Mouse (Mus musculus): ENCODE measurements around the gene Gm572. TPM values are rescaled to one million over a fixed set of nuclear protein-coding genes. Genes with fewer than 3 reads are reported as not detected.

Gm572 gene
- total RNA-seq, 2 experiments from 2014 or later = 5.8 to 6.3 TPM

DNA sequence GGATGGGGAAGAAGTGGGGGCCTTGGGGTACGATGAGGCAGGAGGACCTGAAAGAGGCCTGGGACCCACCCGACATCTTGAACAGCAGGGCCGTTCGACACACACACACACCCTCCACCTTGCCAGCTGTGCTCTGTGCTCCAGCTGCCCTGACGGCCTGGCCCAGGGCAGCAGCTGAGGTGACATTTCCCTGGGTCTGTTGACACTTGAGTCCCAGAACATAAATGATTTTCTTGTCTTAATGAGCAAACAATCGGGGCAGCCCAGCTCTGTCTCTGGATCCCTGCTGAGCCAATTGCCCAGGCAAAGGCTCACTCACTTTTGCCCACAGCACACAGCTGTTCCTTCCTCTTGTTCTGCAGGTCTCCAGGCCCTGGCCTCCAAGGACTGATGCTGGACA, 20.9 kb downstream of the Gm572 start:
- DNase-seq (ENCODE audit: low spot score) = no peak

DNA sequence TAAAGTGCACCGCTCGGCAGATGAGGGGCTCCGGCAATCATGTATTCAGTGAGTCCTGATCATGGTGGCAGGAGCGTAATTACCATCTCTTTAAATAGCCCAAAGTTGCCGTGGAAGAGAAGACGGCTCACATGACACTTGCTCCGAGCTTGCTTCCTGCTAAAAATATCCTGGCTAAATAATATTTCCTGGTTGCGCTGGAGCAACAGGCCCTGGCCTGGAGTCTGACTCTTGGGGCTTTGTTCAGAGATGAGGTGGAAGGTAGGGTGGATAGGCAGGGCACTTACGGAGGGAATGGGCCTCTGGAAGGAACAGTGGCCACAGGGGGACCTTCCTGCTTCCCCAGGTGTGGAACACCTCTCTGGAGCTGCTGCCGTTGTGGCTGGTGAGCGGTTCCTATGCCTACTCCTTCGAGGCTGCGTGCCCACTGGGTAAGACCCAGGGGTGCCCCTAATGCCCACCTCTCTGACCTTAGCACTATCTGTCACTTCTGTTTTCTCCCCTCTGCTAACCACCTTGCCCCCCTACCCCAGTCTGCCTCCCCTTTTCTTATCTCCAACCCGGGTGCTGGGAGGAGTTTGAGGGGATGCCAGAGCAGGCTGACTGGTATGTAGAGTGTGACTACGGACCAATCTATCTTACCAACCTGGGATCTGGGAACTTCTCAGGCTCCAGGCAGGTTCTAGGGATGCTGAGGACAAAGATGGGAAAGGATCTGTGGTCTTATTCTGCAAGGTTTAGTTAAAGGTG, 24.1 kb downstream of the Gm572 start:
- peak; percentile 63 for DNase-seq (ENCODE audit: low spot score)

DNA sequence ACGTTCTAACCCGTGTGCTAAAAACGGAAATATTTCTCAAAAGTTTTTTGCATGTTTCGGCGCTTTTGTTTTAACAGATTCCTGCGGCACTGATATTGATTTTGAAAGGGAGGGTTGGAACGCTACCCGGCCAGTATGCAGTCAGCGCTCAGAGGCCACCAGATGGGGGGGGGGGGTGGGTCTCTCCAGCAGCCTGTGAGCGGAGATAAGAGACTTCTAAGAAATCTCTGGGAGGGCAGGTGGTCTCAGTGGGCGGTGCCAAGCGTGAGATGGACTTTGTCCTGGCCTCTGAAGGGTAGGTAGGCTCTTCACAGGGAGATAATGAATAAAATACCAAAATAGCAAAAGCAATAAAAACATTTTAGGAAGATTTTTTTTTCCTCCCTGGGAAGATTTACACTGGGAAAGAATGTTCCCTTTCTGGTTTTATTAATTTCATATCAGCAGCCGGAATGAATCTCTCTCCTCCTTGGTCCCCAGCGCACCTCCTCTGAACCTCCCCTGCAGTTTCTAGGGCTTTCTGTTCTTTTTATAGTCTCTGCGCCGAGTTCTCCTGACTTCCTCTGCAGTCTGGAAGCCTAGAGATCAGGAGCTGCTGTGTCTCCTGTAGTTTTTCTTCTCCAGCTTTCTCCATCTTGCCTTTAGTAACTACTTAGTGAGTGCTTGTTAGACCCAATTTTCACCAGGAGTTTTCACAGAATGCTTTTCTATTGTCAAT, 28.3 kb downstream of the Gm572 start:
- no peak for DNase-seq (ENCODE audit: low spot score)

DNA sequence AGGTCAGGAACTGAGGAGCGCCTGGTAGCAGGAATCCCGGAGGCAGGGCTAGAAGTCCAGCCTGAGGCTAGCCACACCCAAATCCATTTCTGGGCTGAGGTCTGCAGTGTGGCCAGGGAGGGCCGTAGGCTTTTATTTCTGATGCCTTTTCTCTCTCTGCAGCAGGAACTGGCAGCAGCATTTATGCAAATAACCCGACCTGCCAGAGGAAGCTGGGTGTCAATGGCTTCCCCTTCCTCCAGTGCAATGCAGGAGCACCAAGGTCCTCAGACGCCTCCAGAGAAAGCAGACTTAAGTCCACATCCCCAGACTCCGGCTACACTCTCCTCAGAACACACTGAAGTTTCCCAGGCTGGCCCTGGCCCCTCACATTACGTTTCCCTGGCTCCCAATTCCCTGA, 31.9 kb downstream of the Gm572 start:
- DNase-seq (ENCODE audit: low spot score) = no peak

DNA sequence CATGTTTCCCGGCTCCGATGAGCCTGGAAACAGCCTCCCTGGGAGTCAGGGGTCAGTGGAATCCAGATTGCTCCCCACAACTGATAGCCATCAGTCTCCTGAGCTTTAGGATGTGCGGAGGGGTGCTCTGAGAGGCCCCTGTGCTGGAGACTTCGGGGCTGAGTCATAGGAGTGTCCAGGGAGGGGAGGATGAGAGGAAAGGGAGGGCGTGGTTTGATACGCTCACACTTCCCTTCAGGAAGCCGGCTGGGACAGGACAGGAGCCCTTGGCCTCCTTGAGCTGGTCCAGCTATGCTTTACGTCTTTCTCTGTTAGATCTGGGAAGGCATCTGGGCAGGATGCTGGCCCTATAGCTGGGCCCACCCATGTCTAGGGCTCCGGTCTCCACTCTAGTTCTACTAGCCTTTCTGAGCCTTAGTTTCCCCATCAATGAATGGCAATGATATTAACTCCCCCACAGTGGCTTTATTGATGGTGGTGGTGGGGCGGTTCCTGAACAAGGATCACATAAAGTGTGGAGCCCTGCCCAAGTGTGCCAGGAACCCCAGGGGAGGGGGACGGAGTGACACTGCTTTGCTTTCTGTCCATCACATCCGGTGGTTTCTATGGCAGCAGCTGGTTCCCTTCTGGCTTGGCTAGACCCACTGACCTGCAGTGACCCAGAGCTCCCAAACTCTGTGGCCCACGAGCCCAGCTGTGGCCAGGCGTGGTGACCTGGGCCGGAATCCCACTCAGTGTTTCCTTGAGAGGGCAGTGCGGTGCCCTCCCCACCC, 33.3 kb downstream of the Gm572 start:
- no peak for DNase-seq (ENCODE audit: low spot score)

DNA sequence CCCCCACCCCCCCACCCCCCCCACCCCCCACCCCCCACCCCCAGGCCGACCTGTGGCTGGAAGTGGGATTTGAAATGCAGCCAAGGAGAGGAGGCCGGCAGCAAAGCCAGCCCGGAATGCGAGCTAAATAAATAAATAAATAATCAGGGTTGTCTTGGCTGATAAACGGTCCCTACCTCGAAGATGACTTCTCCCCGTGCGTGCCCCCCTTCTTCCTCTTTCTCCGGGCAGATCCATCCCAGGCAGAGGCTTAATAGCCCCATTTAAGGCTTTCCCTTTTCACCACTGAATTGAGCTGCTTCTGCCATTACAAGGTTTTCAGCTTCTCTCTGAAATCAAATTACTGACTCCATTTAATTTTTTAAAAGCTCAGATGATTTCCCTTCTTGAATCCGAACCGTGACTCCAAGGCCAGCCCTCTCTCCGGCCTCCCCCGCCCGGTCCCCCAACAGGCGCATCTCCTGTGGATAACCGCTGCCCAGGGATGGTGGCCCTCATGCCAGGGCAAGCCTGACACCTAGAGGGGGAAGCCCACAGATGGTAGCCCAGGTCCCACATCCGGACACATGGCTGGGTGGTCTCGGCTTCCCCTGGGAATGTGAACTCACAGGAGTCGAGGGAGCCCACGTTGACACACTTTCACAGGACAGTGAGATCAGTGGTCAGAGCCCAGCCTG, 34.0 kb downstream of the Gm572 start:
- DNase-seq (ENCODE audit: low spot score) = no peak

DNA sequence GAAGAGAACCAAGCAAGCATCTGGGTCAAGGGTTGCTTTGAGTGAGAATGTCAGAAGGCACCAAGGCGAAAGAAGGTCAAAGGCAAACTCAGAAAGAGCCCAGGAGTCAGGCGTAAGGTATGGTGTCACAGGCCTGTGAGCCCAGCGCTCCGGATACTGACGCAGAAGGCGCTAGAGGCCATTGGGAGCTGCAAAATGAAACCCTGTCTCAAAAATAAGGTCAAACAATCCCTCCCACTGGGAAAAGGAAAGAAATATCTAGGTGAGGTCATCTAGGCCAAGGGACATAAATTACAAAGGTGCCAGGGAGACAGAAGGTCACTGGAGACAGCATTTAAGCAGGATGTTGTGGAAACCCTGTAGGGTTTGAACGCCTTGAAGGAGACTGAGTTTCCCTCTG, 35.0 kb downstream of the Gm572 start:
- DNase-seq (ENCODE audit: low spot score) = no peak

DNA sequence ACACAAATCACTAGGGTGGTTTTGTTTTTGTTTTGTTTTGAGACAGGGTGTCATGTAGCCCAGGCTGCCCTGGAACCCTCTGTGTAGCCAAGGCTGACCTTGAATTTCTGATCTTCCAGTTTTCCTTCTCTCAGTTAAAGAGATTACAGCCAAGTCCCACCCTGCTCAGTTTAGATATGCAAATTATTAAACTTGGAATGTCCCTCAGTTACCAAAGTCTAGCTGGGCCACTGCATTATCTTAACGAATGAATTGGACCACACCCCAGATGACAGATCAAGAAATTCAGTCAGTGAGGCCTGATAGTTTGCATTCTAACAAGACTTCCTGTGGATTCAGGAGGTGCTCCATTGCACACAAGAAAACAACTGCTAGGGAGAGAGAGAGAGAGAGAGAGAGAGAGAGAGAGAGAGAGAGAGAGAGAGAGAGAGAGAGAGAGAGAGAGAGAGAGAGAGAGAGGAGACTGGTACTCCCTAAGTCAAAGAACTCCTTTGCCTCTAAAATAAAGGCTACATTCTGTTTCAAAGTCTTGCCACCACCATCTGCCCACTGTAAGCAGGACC, 37.5 kb downstream of the Gm572 start:
- DNase-seq (ENCODE audit: low spot score) = no peak

DNA sequence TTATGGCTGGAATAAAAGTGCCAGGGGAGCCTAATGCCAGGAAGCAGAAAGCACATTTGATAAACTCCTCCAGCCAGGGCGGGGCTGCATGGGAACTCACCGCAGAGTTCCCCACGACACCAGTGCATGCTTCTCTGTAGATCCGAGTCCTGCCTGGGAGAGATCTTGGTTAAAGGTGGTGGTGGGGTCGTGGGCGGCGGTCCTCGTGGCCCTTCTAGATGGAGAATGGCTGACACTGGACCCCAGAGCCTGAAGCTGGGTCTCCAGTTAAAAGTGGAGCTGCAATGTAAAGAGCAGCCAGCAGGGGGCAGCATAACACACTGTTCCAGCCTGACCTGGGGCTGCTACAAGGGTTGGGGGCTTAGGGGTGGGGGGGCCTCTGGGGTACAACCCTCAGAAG, 38.3 kb downstream of the Gm572 start:
- no peak for DNase-seq (ENCODE audit: low spot score)

DNA sequence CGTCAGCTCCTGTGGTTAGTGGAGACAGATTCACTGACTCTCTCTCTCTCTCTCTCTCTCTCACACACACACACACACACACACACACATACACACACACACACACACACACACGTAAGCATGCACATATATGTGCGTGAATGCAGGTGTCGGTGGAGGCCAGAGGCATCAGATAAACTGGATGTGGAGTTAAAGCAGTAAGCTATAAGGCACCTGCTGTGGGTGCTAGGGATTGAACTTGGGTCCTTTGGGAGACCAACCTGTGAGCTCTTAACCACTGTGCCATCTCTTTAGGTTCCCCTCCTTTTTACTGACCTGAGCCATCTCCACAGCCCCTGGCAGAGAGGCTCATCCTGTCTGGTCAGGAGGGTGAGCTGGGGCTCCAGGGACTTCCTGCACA, 39.8 kb downstream of the Gm572 start:
- DNase-seq (ENCODE audit: low spot score) = no peak

DNA sequence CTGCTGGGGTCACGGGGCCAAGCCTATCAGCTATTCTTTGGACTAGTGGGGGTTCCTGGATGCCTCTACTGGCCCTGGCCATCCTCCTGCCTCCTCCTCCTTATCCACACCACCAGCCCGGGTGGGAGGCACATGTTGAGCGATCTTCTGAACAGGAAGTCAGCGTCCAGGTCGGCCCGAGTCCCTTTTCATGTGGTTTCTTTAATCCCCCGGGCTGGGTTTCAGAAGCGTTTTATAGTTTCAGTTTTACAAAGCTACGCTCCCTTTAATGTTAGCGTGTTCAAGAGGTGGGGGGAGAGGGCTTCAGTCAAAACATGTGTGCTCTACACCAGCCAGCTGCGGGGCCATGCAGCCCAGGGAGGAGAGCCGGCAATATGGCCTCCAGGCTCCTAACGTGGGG, 40.4 kb downstream of the Gm572 start:
- no peak for DNase-seq (ENCODE audit: low spot score)

DNA sequence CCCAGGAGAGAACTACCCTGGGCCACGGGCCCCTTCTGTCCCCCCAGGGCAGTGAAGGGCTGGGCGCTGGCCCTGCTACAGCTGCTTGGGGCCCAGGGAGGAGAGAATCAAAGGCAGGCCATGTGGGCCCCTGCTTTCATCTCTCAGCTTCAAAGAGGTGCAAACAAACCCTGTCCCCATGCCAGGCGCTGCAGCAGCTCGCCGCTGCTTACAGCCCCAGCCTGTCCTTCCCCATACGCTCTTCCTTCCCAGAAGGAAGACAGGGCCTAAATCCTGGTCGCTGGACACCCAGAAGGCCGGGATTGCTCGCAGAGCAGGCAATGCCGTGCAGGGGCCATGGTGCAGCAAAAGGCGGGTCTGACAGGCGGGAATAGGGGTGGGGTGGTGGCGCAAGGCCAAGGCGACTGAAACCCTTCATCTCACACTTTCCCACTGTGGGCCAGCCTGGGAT, 43.4 kb downstream of the Gm572 start:
- DNase-seq (ENCODE audit: low spot score) = no peak

DNA sequence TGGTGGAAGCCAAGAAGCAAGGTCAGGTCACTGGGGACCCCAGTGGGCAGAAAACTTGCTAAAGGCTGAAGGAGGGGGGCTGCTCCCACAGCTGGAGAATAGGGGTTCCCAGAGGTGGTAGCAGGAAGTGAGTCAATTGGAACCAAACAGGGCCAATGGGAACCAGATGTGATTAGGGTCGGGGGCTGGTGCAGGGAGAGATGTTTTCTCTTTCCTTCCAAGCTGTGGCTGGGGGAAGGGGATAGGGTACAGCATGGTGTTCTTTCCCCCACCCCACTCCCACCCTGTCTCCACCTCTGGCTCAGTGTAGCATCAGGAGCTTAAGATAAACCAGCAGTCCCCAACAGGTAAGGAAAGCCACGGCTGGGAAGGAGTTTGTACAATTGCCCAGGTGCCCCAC, 45.0 kb downstream of the Gm572 start:
- DNase-seq (ENCODE audit: low spot score) = no peak

DNA sequence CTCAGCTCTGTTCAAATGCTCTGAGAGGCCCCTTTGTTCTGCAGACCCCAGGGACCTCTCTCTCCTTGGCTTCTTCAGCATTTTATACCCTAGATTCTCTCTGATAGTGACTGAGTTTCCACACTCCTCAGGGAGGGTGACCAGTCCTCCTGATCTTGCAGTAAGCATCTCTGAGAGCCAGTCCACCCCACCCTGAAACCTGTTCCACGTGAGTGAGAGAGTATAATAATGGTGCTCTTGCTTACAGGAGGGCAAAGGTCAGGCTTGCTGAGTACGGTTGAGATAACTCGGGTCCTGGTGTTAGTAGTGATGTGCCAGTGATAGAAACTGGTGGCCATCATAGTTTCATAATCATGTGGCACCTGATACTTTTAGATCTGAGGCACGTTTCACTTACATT, 48.1 kb downstream of the Gm572 start:
- DNase-seq (ENCODE audit: low spot score) = no peak

DNA sequence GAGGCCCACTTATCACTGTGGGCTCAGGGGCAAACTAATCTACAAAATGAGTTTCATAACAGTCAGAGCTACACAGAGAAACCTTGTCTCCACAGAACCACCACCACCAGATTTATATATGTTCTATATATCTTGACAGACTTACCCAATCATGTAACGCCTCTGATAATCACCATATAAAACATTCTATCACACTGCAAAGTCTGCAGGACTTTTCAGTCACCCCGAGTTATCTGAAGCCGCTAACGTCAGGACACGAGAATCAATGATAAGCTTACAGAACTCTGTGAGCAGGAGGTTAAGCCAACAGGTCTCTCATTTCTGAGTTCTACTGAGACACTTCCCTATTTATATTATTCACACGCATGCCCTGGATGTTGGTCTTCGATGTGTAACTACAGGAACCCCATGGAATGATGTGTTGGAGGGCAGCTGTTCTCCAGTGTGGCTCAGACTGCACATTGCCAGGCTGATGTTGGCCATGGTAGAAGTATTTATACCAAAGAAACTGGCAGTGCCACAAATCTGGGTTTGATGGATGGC, 50.4 kb downstream of the Gm572 start:
- no peak for DNase-seq (ENCODE audit: low spot score)

DNA sequence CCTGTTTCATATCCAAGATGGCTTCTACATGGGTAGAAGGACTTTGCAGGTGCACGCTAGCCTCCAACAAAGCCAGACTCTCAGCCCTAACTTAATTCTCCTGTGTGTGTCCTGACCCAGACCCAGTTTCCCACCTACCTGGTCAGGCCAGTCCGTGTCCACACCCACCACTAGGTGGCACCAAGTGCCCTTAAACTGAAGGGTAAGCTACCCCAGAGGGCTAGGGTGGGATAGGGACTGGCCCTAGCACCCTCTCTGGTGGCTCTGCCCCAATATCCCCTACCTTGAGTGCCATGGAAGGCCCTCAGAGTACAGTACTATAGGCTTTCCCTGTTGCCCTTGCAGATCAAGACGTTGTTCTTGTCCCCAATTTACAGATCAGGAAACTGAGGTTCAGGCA, 61.6 kb downstream of the Gm572 start:
- DNase-seq (ENCODE audit: low spot score) = peak; percentile 37

DNA sequence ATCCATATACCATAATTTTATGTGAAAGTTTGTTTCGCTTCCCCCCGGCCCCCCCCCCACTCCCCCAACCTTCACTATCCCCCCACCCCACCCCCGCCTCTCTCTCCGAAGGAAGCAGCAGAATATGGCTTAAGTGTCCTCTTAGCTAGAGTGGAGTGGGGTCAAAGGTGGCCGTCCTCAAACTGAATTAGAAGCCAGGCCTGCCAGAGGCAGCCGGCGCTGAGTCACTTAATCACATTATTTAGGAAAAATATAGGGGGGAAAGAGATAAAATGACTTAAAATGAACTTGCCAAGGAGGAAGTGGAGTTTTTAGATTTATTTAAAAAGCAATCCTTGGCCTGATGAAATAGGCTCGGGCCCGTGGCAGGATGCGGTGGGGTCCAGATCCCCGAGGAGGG, 65.7 kb downstream of the Gm572 start:
- DNase-seq (ENCODE audit: low spot score) = no peak

DNA sequence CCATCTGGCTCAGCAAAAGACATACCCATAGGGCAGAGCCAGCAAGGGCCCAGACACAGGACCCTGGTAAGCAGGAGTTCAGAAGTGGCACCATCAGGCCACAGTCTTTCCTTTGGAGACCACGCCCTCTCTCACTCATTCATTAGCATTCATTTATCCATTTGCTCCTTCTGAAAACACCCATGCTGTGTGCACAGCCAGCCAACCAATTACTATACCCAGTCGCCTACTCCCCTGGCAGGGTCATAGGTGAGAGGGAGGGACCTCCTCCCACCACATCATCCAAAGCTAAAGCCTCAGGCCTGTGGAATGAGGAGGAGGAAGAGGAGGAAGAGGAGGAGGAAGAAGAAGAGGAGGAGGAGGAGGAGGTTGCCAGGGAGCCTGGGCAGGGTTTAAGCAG, 67.3 kb downstream of the Gm572 start:
- no peak for DNase-seq (ENCODE audit: low spot score)

DNA sequence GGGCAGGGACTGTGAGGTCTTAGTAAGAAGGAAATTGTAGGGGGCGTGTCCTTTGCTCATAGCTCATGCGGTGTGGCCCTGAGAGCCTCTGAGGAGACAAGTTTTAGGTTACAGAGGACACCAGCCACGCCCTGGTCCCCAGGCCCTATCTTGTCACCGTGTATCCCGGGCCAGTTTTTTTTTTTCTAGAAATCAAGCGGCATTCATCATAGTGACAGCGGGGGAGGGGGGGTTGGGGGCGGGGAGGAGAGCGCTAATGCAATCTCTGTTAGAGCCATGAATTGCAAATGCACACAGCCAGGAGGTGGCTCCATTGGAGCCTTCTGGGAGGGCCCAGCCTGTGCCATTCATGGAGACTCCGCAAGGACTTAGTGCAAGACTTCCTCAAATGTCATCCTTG, 68.2 kb downstream of the Gm572 start:
- no peak for DNase-seq (ENCODE audit: low spot score)

DNA sequence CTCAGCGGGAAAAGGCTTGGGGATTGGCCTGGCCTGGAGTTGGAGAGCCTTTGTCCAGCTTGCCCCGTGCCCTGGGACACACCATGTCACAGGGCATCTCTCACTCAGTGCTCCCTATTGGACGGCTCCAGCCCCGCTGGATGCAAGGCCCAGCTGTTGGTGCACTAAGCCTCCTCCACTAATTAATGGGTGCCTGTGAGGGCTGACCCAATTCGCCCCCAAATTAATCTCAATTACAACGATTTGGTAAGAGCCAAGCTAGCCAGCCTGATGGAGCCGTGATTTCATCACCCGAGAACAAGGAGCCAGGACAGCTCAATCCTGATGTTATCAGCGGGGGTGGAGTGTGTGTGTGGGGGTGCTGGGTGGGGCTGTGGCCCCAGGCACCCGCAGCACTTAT, 69.5 kb downstream of the Gm572 start:
- no peak for DNase-seq (ENCODE audit: low spot score)

DNA sequence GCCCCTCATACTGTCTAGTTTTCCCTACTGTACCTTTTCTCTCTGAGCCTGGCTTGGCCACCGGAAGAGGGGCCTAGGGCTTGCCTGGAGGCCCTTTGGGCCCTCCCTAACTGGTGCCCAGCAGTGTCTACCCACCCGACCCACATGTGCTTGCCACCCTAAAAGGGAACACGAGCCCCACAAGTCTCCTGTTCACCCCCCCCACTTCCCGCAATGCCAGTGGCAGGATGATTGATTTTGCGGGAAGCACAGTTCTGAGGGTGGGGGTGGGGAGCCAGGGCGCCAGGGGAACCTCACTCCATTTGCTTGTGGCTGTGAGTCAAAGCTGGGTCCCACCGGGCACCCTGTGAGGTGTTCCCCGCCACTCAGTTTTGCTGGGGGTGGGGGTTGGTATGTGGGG, 70.9 kb downstream of the Gm572 start:
- DNase-seq (ENCODE audit: low spot score) = no peak
